Mouse (Mus musculus) cerebellum, postnatal 36 days (tissue): ENCODE results near the gene Plekhg5.
A peak's percentile ranks its signal among the peaks of the same experiment; 100 is the strongest.

Experiments
- DNase-seq, 2 experiments: peaks; one replicate each; pipeline ENCODE4 v3.0.0; 2021 to 2022; ENCODE audit warnings: mixed read lengths in 2 of 2

The Plekhg5 gene

DNA sequence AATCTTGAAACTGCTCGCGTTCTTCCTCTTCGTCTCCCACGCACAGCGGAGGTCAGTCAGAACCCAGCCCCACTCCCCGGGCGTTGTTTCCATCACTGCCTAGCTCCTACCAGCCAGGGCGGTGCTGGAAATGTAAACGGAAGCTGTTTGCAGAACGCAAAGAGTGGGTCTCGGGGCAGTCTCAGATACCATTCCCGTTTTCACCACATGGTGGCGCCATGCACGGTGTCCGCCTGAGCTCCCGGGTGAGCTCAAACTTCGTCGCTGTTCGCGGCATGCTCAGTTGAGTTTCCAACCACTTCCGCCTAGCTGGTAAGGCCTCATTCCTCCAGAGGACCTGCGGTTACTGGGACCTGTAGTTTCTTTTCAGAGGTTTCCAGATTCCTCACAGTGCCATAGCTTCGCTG lies 81.5 kb downstream of the Plekhg5 start:
- DNase-seq, result peak; percentile 68 to 72

GRCm38 (mm10) chr4:152155019-152155418 lies 82.7 kb downstream of the Plekhg5 start:
- DNase-seq, result no peak

DNA sequence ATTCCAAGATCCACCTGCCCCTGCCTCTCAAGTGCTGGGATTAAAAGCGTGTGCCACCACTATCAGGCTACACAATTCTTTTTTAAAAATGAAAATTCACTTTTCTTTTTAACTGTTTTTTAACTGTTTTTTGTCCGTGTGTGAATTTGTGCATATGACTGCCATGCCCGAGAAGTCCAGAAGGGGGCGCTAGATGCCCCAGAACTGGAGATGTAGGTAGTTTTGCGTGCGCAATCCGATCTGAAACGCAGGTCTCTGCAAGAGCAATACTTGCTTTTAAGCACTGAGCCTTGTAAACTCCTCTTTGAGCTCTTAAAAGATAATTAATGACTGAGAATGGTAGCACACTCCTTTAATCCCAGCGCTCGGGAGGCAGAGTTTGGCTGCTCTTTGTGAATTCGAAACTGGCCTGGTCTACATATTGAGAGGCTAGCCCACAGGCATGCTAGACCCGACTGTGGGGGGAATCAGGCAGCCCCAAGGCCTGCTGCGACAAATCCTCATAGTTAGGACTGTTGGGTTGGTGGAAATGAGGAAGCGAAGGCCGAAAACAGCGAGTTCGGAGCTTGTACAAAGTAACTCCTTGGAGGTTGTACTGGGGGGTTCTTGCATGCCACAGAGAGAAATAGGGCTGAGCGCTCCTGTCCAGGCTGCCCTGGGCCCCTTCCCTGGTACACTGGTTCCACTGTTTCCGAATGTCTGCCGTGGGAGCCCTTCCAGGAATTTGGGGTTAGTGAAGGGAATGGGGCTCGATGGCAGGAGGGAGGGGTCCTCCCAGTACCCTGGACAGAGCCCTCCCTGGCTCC lies 85.7 kb downstream of the Plekhg5 start:
- peak; percentile 45 to 54 for DNase-seq

GRCm38 (mm10) chr4:152158585-152159284 lies 86.4 kb downstream of the Plekhg5 start, which contains the start of gene Hes2:
Hes2 (plus strand) TSS chr4:152158867.
- no peak for DNase-seq

DNA sequence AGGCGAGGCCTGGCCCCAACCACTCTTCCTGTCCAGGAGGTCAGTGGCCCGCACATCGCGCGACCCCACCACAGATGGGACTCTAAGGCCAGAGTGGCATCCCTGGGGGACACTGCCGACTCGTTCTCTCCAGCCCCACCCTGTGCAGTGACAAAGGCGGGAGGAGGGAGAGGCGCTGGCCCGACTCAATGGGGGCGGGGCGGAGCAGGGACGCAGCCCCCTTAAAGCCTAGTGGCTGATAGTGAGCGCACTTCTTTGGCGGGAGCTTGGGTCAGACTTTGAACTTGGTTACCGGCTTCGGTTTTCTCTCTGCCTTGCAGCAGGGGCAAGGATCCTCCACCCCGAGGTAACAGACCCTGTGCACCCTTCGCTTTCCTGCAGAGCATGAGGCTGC lies 87.0 kb downstream of the Plekhg5 start:
- no peak for DNase-seq

GRCm38 (mm10) chr4:152160748-152161147 lies 88.5 kb downstream of the Plekhg5 start:
- no peak for DNase-seq

DNA sequence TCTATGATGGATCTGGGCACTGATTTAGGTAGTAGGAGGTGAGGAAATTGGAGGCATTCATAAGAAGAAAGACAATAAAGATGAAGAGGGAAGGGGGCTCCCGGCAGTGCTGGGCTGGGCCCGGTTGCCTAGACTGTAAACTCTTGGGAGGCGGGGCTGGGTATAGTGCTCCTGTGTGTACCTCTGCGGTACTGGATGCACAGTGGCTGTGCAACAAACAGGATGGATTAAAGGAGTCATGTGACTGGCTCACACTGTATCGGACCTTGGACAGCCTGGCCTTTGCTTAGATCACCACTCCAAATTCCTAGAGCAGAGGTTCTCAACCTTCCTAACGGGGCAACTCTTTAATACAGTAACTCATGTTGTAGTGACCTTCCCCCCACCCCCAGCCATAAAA lies 89.3 kb downstream of the Plekhg5 start:
- DNase-seq, result no peak

GRCm38 (mm10) chr4:152162748-152163147 lies 90.5 kb downstream of the Plekhg5 start:
- no peak for DNase-seq
